Comparison of ENCODE assay signal across 8 mouse cellular contexts in the genomic region with DNA sequence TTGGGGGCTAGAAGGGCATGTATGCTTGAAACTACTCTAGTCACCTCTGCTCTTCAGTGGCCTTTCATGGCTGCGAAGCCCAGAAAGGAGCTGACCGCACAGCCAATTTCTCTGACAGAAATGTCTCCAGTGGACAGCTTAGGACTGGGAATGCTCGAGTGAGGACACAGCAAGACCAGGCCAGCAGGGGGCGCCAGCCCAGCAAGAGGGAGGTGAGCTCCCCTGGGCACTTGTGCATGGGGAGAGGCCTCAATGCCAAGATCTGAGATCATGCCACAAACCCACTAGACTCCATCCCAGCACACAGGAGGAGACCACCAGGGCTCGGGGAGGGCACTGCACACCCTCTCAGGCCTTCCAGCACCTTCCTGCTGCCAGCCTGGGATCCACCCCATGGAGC. TPM values are rescaled to one million over a fixed set of nuclear protein-coding genes. Genes with fewer than 3 reads are reported as not detected.
DNase-seq lines count a peak whose midpoint lies in the region; ATAC-seq and TF ChIP-seq lines count a peak whose summit lies in the region.

No protein-coding gene starts in this region.

- no peak overlapping the region for H3K4me3 ChIP-seq in kidney, embryonic 14.5 days (ENCODE audit: low read length)
- H3K4me3 ChIP-seq in kidney, adult 2 months (ENCODE audit: insufficient read depth, low read depth, low read length) = no peak overlapping the region

- peaks cover 37% of the 10 kb centered on the region for H3K36me3 ChIP-seq in kidney, embryonic 14.5 days (ENCODE audit: control insufficient read depth, insufficient read depth, low read length)
- H3K36me3 ChIP-seq in kidney, adult 2 months (ENCODE audit: control insufficient read depth, insufficient read depth, low read length) = no peaks in the 10 kb centered on the region

- WGBS in kidney, embryonic 14.5 days = 68% methylated on average over 5 of the region's 5 CpGs
- 62% methylated on average over 5 of the region's 5 CpGs for WGBS in kidney, adult 2 months

- ATAC-seq in kidney, embryonic 14.5 days (ENCODE audit: low FRiP score, low TSS enrichment) = no peak

- H3K27me3 ChIP-seq in kidney, embryonic 14.5 days (ENCODE audit: control insufficient read depth, insufficient read depth, low read length) = no peaks in the 10 kb centered on the region
- no peaks in the 10 kb centered on the region for H3K27me3 ChIP-seq in kidney, adult 2 months (replicated peaks; ENCODE audit: control insufficient read depth, insufficient read depth, low read length)

- 0 out of 2 replicates have a peak, but pooled peaks cover 3% of the 10 kb centered on the region for H3K4me1 ChIP-seq in kidney, embryonic 14.5 days (ENCODE audit: control insufficient read depth, insufficient read depth, low read length)
- H3K4me1 ChIP-seq in kidney, adult 2 months (ENCODE audit: control insufficient read depth, insufficient read depth, low read length) = peaks cover 17% of the 10 kb centered on the region; the same call in 1 of the 2 replicates

- no peak overlapping the region for H3K27ac ChIP-seq in kidney, embryonic 14.5 days (ENCODE audit: low read depth, low read length)
- H3K27ac ChIP-seq in kidney, adult 2 months (ENCODE audit: insufficient read depth, low read depth, low read length) = no peak overlapping the region

- TF ChIP-seq CTCF in kidney, adult 2 months (conservative IDR thresholded peaks at IDR 0.05; ENCODE audit: insufficient read depth, insufficient read length, low read depth, low read length) = peak; percentile 77

- H3K4me2 ChIP-seq in kidney, embryonic 14.5 days (replicated peaks; ENCODE audit: low read depth, low read length) = no peak overlapping the region

- no peak overlapping the region for H3K9ac ChIP-seq in kidney, embryonic 14.5 days (ENCODE audit: low read depth, low read length)

- TF ChIP-seq POLR2A in kidney, adult 2 months (IDR thresholded peaks at IDR 0.05; ENCODE audit: low read depth, low read length) = no peak

- DNase-seq in kidney, adult 11 months = peak; percentile 65
- peak; percentile 47 for DNase-seq in WW6 (ENCODE audit: low read depth, low spot score)
- peak; percentile 83 to 90 for DNase-seq in cerebellum, postnatal 36 days
- peak; percentile 69 for DNase-seq in kidney, adult 2 months
- DNase-seq in lung, adult 18-20 months = peak; percentile 35 to 57
- peak; percentile 66 to 78 for DNase-seq in right cerebral cortex, adult 2 months (ENCODE audit: low spot score in 2 of 2)
- DNase-seq in urinary bladder, postnatal 14 days (ENCODE audit: low spot score) = peak; percentile 70

- no peaks in the 10 kb centered on the region for H3K9me3 ChIP-seq in kidney, embryonic 14.5 days (ENCODE audit: control insufficient read depth, low read length)

RNA-seq across cellular contexts. Expression of gene Tesc, which starts 39.3 kb away (rescaled TPM):
- polyA plus RNA-seq in kidney, embryonic 14.5 days (2014; fragmentation: Nextera tagmentation; extraction: Ambion mirVana) = 10.1 and 12.3 TPM in 2 replicates
- 33.3 and 38.1 TPM in 2 replicates for polyA plus RNA-seq in kidney, adult 2 months (2012; rRNA removed)
